Mouse (Mus musculus) layer of hippocampus, postnatal 14 days (tissue): Measurements from ENCODE around the gene Tspo. TPM values are rescaled to one million over a fixed set of nuclear protein-coding genes. Genes with fewer than 3 reads are reported as not detected.

Experiments
- DNase-seq, 2 experiments: peaks; one replicate each; pipeline ENCODE4 v3.0.0; 2021 to 2022; ENCODE audit warnings: low spot score in 2 of 2, mixed read lengths in 1 of 2
- total RNA-seq, 2 experiments: library from RNA; stranded (reverse); gene quantifications; 2 replicates each; pipeline ENCODE4 v1.2.3; 2021

Tspo gene
- total RNA-seq, 2 experiments from 2014 or later: 2.2 to 4.0 TPM

- no peak for DNase-seq
Measured at GRCm38 (mm10) chr15:83582931-83583330, 19.5 kb downstream of the Tspo start.

- DNase-seq: no peak
Measured at GRCm38 (mm10) chr15:83583419-83584156, 20.2 kb downstream of the Tspo start.

- DNase-seq: no peak
Measured at GRCm38 (mm10) chr15:83584741-83585220, 21.4 kb downstream of the Tspo start.

- no peak for DNase-seq
Measured at GRCm38 (mm10) chr15:83590841-83591240, 27.4 kb downstream of the Tspo start.

- DNase-seq: no peak
Measured at GRCm38 (mm10) chr15:83591758-83592157, 28.4 kb downstream of the Tspo start.

- DNase-seq: no peak
Measured at GRCm38 (mm10) chr15:83592260-83593188, 29.1 kb downstream of the Tspo start.

- DNase-seq: no peak
Measured at GRCm38 (mm10) chr15:83593189-83593585, 29.8 kb downstream of the Tspo start.

- DNase-seq: no peak
Measured at GRCm38 (mm10) chr15:83593702-83594512, 30.5 kb downstream of the Tspo start.

- DNase-seq: peak; percentile 90 to 97
Measured at GRCm38 (mm10) chr15:83594513-83595363, 31.3 kb downstream of the Tspo start, which contains the start of gene Ttll12. Gene Ttll12 (minus strand): TSS chr15:83595157.

GRCm38 (mm10) chr15:83595364-83595711, 31.9 kb downstream of the Tspo start:
- no peak for DNase-seq

- DNase-seq: no peak
Measured at GRCm38 (mm10) chr15:83596833-83597232, 33.4 kb downstream of the Tspo start.

GRCm38 (mm10) chr15:83601185-83601584, 37.8 kb downstream of the Tspo start:
- DNase-seq: no peak

- no peak for DNase-seq
Measured at GRCm38 (mm10) chr15:83602372-83603045, 39.1 kb downstream of the Tspo start.

- DNase-seq: no peak
Measured at GRCm38 (mm10) chr15:83603046-83603396, 39.6 kb downstream of the Tspo start.

- no peak for DNase-seq
Measured at GRCm38 (mm10) chr15:83603426-83603825, 40.0 kb downstream of the Tspo start.

GRCm38 (mm10) chr15:83606216-83606615, 42.8 kb downstream of the Tspo start:
- no peak for DNase-seq

- no peak for DNase-seq
Measured at GRCm38 (mm10) chr15:83606700-83607099, 43.3 kb downstream of the Tspo start.

GRCm38 (mm10) chr15:83607115-83607802, 43.9 kb downstream of the Tspo start:
- DNase-seq: peak; percentile 50 to 67

- peak in 1 of 2 experiments; percentile 71 for DNase-seq
Measured at GRCm38 (mm10) chr15:83615245-83615644, 51.9 kb downstream of the Tspo start.
